Mouse (Mus musculus): ENCODE results near the gene Akr7a5. TPM values are rescaled to one million over a fixed set of nuclear protein-coding genes. Genes with fewer than 3 reads are reported as not detected.

The Akr7a5 gene
- polyA plus RNA-seq, 1 experiment from 2014 or later = 58.1 TPM

GRCm38 (mm10) chr4:139280530-139280929, 30.0 kb upstream of the Akr7a5 start:
- Histone ChIP-seq H3K4me3 (no peak overlapping the region), H3K4me2 (no peak overlapping the region), H3K9ac (no peak overlapping the region), H3K27ac (no peak overlapping the region), H3K4me1 (replicated peaks) (peaks cover 21% of the 10 kb centered on the region), H3K27me3 (no peaks in the 10 kb centered on the region), H3K9me3 (replicated peaks) (no peaks in the 10 kb centered on the region), H3K36me3 (peaks cover 42% of the 10 kb centered on the region)
- WGBS = 92% methylated on average over 12 of the region's 12 CpGs
- no peak for ATAC-seq (replicated peaks; ENCODE audit: insufficient number of reproducible peaks, insufficient read depth, low FRiP score, low read depth)

GRCm38 (mm10) chr4:139281791-139282345, 28.7 kb upstream of the Akr7a5 start:
- H3K4me3 ChIP-seq = no peak overlapping the region
- H3K36me3 ChIP-seq = peaks cover 42% of the 10 kb centered on the region
- no peaks in the 10 kb centered on the region for H3K27me3 ChIP-seq
- 91% methylated on average over 16 of the region's 16 CpGs for WGBS
- H3K4me2 ChIP-seq = no peak overlapping the region
- no peak overlapping the region for H3K9ac ChIP-seq
- no peak overlapping the region for H3K27ac ChIP-seq
- H3K9me3 ChIP-seq (replicated peaks) = no peaks in the 10 kb centered on the region
- H3K4me1 ChIP-seq (replicated peaks) = peaks cover 31% of the 10 kb centered on the region
- ATAC-seq (replicated peaks; ENCODE audit: insufficient number of reproducible peaks, insufficient read depth, low FRiP score, low read depth) = no peak

- 31% methylated on average over 6 of the region's 6 CpGs for WGBS
- H3K36me3 ChIP-seq = peaks cover 53% of the 10 kb centered on the region
Measured at GRCm38 (mm10) chr4:139282955-139283417, 27.6 kb upstream of the Akr7a5 start.

GRCm38 (mm10) chr4:139284877-139285276, 25.7 kb upstream of the Akr7a5 start:
- no peak overlapping the region for H3K4me2 ChIP-seq
- H3K9ac ChIP-seq = no peak overlapping the region
- no peaks in the 10 kb centered on the region for H3K27me3 ChIP-seq
- peaks cover 70% of the 10 kb centered on the region for H3K36me3 ChIP-seq
- WGBS = 82% methylated on average over 15 of the region's 15 CpGs
- H3K4me3 ChIP-seq = no peak overlapping the region
- no peaks in the 10 kb centered on the region for H3K9me3 ChIP-seq (replicated peaks)
- no peak for ATAC-seq (replicated peaks; ENCODE audit: insufficient number of reproducible peaks, insufficient read depth, low FRiP score, low read depth)
- no peak overlapping the region for H3K27ac ChIP-seq
- H3K4me1 ChIP-seq (replicated peaks) = peaks cover 35% of the 10 kb centered on the region

More at GRCm38 (mm10) chr4:139282955-139283417, 27.6 kb upstream of the Akr7a5 start:
- H3K27ac ChIP-seq = peak overlapping the region; percentile 37
- H3K9ac ChIP-seq = 0 out of 2 replicates have a peak overlapping the region, but pooled peaks have one; percentile 8
- peaks cover 35% of the 10 kb centered on the region for H3K4me1 ChIP-seq (replicated peaks)
- H3K9me3 ChIP-seq (replicated peaks) = no peaks in the 10 kb centered on the region
- H3K4me2 ChIP-seq = no peak overlapping the region
- no peaks in the 10 kb centered on the region for H3K27me3 ChIP-seq
- no peak overlapping the region for H3K4me3 ChIP-seq
- ATAC-seq (replicated peaks; ENCODE audit: insufficient number of reproducible peaks, insufficient read depth, low FRiP score, low read depth) = no peak

- ATAC-seq (replicated peaks; ENCODE audit: insufficient number of reproducible peaks, insufficient read depth, low FRiP score, low read depth) = 0 out of 2 replicates have a peak, but pooled peaks have one; percentile 21
- Histone ChIP-seq H3K27me3 (no peaks in the 10 kb centered on the region), H3K9ac (no peak overlapping the region), H3K9me3 (replicated peaks) (no peaks in the 10 kb centered on the region), H3K36me3 (peaks cover 70% of the 10 kb centered on the region), H3K4me2 (no peak overlapping the region), H3K4me3 (no peak overlapping the region), H3K27ac (peak overlapping the region; percentile 38; the same call in 1 of the 2 replicates), H3K4me1 (replicated peaks) (peaks cover 35% of the 10 kb centered on the region)
- 44% methylated on average over 5 of the region's 5 CpGs for WGBS
Measured at GRCm38 (mm10) chr4:139286234-139286633, 24.3 kb upstream of the Akr7a5 start.

GRCm38 (mm10) chr4:139287122-139287863, 23.3 kb upstream of the Akr7a5 start:
- H3K9me3 ChIP-seq (replicated peaks) = no peaks in the 10 kb centered on the region
- H3K4me1 ChIP-seq (replicated peaks) = peaks cover 35% of the 10 kb centered on the region
- peaks cover 68% of the 10 kb centered on the region for H3K36me3 ChIP-seq
- no peaks in the 10 kb centered on the region for H3K27me3 ChIP-seq
- no peak for ATAC-seq (replicated peaks; ENCODE audit: insufficient number of reproducible peaks, insufficient read depth, low FRiP score, low read depth)
- no peak overlapping the region for H3K4me3 ChIP-seq
- no peak overlapping the region for H3K4me2 ChIP-seq
- 68% methylated on average over 18 of the region's 18 CpGs for WGBS
- no peak overlapping the region for H3K9ac ChIP-seq
- H3K27ac ChIP-seq = peak overlapping the region; percentile 13

- WGBS = 70% methylated on average over 10 of the region's 10 CpGs
- no peaks in the 10 kb centered on the region for H3K27me3 ChIP-seq
- peaks cover 52% of the 10 kb centered on the region; the same call in 1 of the 2 replicates for H3K36me3 ChIP-seq
- ATAC-seq (replicated peaks; ENCODE audit: insufficient number of reproducible peaks, insufficient read depth, low FRiP score, low read depth) = no peak; the same call in 1 of the 2 replicates
- H3K9ac ChIP-seq = no peak overlapping the region
- H3K4me3 ChIP-seq = no peak overlapping the region
- H3K27ac ChIP-seq = no peak overlapping the region
- H3K4me2 ChIP-seq = no peak overlapping the region
- no peaks in the 10 kb centered on the region for H3K9me3 ChIP-seq (replicated peaks)
- H3K4me1 ChIP-seq (replicated peaks) = peaks cover 22% of the 10 kb centered on the region
Measured at GRCm38 (mm10) chr4:139289017-139289416, 21.5 kb upstream of the Akr7a5 start.

GRCm38 (mm10) chr4:139291099-139291498, 19.4 kb upstream of the Akr7a5 start:
- Histone ChIP-seq H3K9me3 (replicated peaks) (no peaks in the 10 kb centered on the region), H3K4me1 (replicated peaks) (peaks cover 17% of the 10 kb centered on the region), H3K4me3 (no peak overlapping the region), H3K9ac (no peak overlapping the region), H3K36me3 (peaks cover 52% of the 10 kb centered on the region; the same call in 1 of the 2 replicates), H3K4me2 (no peak overlapping the region), H3K27ac (no peak overlapping the region), H3K27me3 (no peaks in the 10 kb centered on the region)
- WGBS = 89% methylated on average over 16 of the region's 16 CpGs
- no peak for ATAC-seq (replicated peaks; ENCODE audit: insufficient number of reproducible peaks, insufficient read depth, low FRiP score, low read depth)

GRCm38 (mm10) chr4:139292038-139292437, 18.5 kb upstream of the Akr7a5 start:
- Histone ChIP-seq H3K36me3 (peaks cover 50% of the 10 kb centered on the region; the same call in 1 of the 2 replicates), H3K4me1 (replicated peaks) (peaks cover 10% of the 10 kb centered on the region; the same call in 1 of the 2 replicates), H3K27ac (no peak overlapping the region), H3K9ac (no peak overlapping the region), H3K4me2 (no peak overlapping the region), H3K27me3 (no peaks in the 10 kb centered on the region), H3K4me3 (no peak overlapping the region), H3K9me3 (replicated peaks) (no peaks in the 10 kb centered on the region)
- ATAC-seq (replicated peaks; ENCODE audit: insufficient number of reproducible peaks, insufficient read depth, low FRiP score, low read depth) = no peak
- WGBS = 94% methylated on average over 5 of the region's 5 CpGs

- no peaks in the 10 kb centered on the region for H3K4me1 ChIP-seq (replicated peaks)
- H3K4me2 ChIP-seq = no peak overlapping the region
- H3K9me3 ChIP-seq (replicated peaks) = no peaks in the 10 kb centered on the region
- ATAC-seq (replicated peaks; ENCODE audit: insufficient number of reproducible peaks, insufficient read depth, low FRiP score, low read depth) = no peak
- H3K36me3 ChIP-seq = 0 out of 2 replicates have a peak, but pooled peaks cover 5% of the 10 kb centered on the region
- H3K27ac ChIP-seq = no peak overlapping the region
- no peaks in the 10 kb centered on the region for H3K27me3 ChIP-seq
- no peak overlapping the region for H3K4me3 ChIP-seq
- H3K9ac ChIP-seq = no peak overlapping the region
- WGBS = 89% methylated on average over 4 of the region's 4 CpGs
Measured at GRCm38 (mm10) chr4:139297566-139297965, 13.0 kb upstream of the Akr7a5 start.

- Histone ChIP-seq H3K9ac (no peak overlapping the region), H3K36me3 (0 out of 2 replicates have a peak, but pooled peaks cover 5% of the 10 kb centered on the region), H3K4me3 (no peak overlapping the region), H3K4me2 (no peak overlapping the region), H3K27ac (no peak overlapping the region), H3K27me3 (no peaks in the 10 kb centered on the region), H3K4me1 (replicated peaks) (no peaks in the 10 kb centered on the region), H3K9me3 (replicated peaks) (no peaks in the 10 kb centered on the region)
- 78% methylated on average over 12 of the region's 12 CpGs for WGBS
- no peak; the same call in 1 of the 2 replicates for ATAC-seq (replicated peaks; ENCODE audit: insufficient number of reproducible peaks, insufficient read depth, low FRiP score, low read depth)
Measured at GRCm38 (mm10) chr4:139298671-139299366, 11.7 kb upstream of the Akr7a5 start.
